Mouse (Mus musculus): ENCODE data around the gene Adamts12. TPM values are rescaled to one million over a fixed set of nuclear protein-coding genes. Genes with fewer than 3 reads are reported as not detected.

Adamts12 gene
- polyA plus RNA-seq, 1 experiment from 2014 or later = 2.0 TPM

- Histone ChIP-seq H3K27me3 (peaks cover 6% of the 10 kb centered on the region), H3K4me1 (replicated peaks) (peaks cover under 1% of the 10 kb centered on the region), H3K27ac (replicated peaks) (no peak overlapping the region), H3K9ac (no peak overlapping the region), H3K4me2 (no peak overlapping the region), H3K36me3 (no peaks in the 10 kb centered on the region), H3K4me3 (no peak overlapping the region), H3K9me3 (no peaks in the 10 kb centered on the region)
- no peak for ATAC-seq (ENCODE audit: low read depth)
- 87% methylated on average over 5 of the region's 5 CpGs for WGBS
Observed at GRCm38 (mm10) chr15:11042828-11043227, 21.8 kb upstream of the Adamts12 start.

DNA sequence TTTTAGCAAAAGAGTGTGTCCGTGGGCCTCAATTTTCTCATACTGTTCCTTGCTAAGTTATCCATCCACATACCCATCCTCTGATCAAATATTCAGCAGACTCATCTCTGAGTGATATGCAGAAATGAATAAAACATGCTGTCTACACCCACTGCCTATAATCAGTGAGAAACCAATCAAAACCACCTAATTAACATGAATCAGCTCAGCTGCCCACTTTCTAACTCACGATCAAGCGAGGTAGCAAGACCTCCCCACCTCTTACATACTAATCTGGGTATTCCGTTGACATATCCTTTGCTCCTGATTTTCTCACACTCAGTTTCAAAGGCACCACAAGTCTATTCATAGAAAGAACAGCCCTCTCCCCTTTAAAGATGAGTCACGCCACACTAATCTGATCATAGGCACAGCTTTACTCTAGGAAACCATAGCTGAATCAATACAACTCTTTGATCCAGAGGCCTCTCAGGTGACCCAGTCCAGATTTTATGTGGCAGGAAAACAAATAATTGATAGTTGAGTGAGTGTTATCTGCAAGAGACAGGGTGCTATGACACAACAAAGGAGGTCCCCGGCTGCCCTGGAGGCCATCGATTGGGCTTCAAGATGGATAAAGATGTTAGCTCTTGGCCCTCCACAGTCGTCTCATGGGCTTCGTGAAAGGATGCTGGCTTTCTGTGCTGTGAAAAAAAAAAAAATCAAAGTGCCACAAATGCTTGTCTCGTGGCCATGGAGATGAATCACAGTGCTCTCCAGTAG lies 10.7 kb upstream of the Adamts12 start:
- WGBS = 65% methylated on average over 10 of the region's 10 CpGs

DNA sequence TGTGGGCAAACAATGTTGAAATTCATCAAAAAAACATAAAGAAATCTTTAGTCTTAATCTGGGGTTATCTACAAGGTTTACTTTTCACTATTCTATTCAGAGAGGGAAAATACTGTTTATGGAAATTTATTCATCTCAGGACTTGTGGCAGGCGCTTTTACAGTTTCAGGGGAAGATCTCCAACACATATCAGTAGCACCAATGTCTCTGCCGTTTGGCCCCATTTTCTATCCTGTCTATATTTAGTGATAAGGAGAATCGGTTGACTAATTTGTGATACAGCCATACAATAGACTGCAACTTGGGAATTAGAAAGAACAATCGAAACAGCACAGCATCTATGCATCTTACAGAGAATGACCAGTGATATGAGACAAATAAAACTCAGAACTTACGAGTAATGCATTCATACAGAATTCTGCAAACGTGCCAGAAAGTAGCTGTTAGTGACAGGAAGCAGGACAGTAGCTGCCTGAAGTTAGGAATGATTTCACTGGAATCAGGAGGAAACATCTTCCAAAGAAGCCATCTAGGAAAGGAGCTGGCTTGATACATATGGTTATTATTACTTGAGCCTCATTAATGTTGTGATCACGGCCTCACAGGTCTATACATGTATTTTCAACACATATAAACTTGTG lies 10.0 kb upstream of the Adamts12 start:
- Histone ChIP-seq H3K4me1 (replicated peaks) (no peaks in the 10 kb centered on the region), H3K27me3 (no peaks in the 10 kb centered on the region), H3K4me3 (no peak overlapping the region), H3K9me3 (no peaks in the 10 kb centered on the region), H3K27ac (replicated peaks) (no peak overlapping the region), H3K4me2 (no peak overlapping the region), H3K9ac (no peak overlapping the region), H3K36me3 (no peaks in the 10 kb centered on the region)
- no peak for ATAC-seq (ENCODE audit: low read depth)
- 85% methylated on average over 7 of the region's 7 CpGs for WGBS

More for the DNA sequence above, 10.7 kb upstream of the Adamts12 start:
- Histone ChIP-seq H3K9me3 (no peaks in the 10 kb centered on the region), H3K27ac (replicated peaks) (no peak overlapping the region), H3K36me3 (no peaks in the 10 kb centered on the region), H3K4me1 (replicated peaks) (no peaks in the 10 kb centered on the region), H3K4me3 (no peak overlapping the region), H3K27me3 (no peaks in the 10 kb centered on the region), H3K4me2 (no peak overlapping the region), H3K9ac (no peak overlapping the region)
- ATAC-seq (ENCODE audit: low read depth) = no peak

DNA sequence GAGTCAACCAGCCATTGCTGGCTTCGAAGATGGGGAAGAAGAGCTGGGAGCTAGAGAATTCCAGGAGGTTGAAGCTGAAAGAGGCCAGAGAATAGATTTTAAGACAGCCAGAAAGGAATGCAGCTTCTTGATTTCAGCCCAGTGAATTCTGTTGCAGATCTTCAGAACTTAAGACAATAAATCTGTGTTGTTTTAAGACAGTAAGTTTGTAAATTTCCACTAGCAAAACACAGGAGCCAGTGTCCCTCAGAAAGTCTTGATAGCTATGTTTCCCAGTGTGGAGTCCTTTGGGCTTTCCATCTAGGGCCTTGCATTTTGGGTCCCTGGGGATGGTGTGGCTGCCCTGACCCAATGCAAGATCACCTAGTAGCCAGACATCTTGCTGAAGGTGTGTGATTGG lies 1.7 kb upstream of the Adamts12 start:
- no peak for ATAC-seq (ENCODE audit: low read depth)
- Histone ChIP-seq H3K27ac (replicated peaks) (no peak overlapping the region), H3K36me3 (no peaks in the 10 kb centered on the region), H3K4me3 (no peak overlapping the region), H3K27me3 (no peaks in the 10 kb centered on the region), H3K4me1 (replicated peaks) (peaks cover 33% of the 10 kb centered on the region), H3K4me2 (no peak overlapping the region), H3K9me3 (no peaks in the 10 kb centered on the region), H3K9ac (no peak overlapping the region)
- WGBS = 91% methylated on average over 1 of the region's 1 CpGs

DNA sequence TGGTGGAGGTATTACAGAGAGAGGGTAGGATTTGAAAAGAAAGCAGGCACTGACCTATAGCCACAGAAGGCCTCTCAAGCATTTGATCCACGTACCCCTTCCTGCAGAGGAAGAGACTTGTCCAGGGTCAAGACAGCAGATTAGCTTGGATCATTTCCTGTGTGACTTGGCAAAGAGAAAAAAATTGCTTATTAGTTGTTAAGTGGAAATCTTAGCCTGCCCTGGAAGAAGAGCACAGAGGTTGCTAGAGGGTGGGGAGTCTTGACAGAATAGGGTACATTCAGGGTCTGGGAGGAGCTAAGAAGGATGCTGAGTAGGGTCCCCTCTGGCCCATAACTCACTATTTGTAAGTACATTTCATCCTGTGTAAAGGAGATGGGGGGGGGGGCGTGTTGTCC lies 431 bp upstream of the Adamts12 start:
- Histone ChIP-seq H3K4me1 (replicated peaks) (peaks cover 33% of the 10 kb centered on the region), H3K27ac (replicated peaks) (peak overlapping the region; percentile 80; the same call in 1 of the 2 replicates), H3K4me3 (no peak overlapping the region), H3K4me2 (peak overlapping the region; percentile 57), H3K36me3 (no peaks in the 10 kb centered on the region), H3K9ac (no peak overlapping the region), H3K9me3 (no peaks in the 10 kb centered on the region), H3K27me3 (no peaks in the 10 kb centered on the region)
- 20% methylated on average over 2 of the region's 2 CpGs for WGBS
- ATAC-seq (ENCODE audit: low read depth) = no peak

DNA sequence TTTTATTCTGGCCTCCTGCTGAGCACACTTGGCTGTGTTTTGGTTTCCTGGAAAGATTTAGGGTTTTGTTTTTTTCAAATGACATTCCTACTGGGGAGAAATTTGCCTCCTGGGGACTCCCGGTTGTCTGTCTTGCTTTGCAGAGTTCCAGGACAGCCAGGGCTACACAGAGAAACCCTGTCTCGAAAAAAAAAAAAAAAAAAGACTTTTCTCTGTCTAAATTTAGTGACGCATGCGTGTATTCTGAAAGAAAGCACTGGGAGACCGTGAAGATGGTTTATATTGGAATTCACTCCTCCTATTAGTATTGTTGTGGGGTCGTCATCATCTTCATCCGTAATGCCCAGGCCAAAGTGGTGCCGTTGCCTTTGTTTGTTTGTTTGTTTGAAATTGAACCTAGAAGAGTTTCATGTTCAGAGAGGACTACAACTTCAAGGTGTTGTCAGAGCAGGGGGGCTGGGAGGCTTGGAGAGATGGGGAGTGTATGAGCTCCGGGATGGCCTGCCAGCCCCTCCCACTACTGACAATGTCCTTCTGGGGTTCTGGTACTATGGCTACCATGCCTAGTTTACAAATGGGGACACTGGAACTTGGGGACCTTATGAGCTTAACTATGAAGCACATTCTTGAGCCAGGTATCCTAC lies 1.1 kb downstream of the Adamts12 start:
- Histone ChIP-seq H3K4me2 (peak overlapping the region; percentile 57), H3K27ac (replicated peaks) (peak overlapping the region; percentile 80), H3K36me3 (no peaks in the 10 kb centered on the region), H3K9me3 (no peaks in the 10 kb centered on the region), H3K9ac (peak overlapping the region; percentile 57), H3K4me3 (peak overlapping the region; percentile 37), H3K27me3 (no peaks in the 10 kb centered on the region), H3K4me1 (replicated peaks) (peaks cover 33% of the 10 kb centered on the region)
- ATAC-seq (ENCODE audit: low read depth) = peak; percentile 52
- WGBS = 4% methylated on average over 9 of the region's 9 CpGs

DNA sequence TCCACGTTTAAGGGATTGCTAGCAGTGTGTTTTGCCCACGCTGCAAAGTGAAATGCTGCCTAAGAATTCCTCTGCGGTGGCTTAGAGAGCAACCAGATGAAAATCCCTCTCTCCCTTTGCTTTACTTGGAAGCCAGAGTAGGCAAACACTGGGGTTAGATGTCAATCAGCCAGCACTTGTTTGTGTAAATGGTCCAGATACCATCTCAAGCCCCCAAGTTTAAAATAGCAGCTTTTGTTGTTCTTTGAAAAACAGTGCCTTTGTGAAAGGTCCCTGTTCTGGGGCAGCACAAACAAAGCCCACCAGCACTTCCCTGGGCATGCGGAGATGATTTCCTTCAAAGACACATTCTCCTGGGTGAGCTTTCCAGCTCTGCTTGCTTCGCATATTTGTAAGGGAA lies 1.7 kb downstream of the Adamts12 start:
- H3K36me3 ChIP-seq = no peaks in the 10 kb centered on the region
- no peaks in the 10 kb centered on the region for H3K27me3 ChIP-seq
- H3K9me3 ChIP-seq = no peaks in the 10 kb centered on the region
- 11% methylated on average over 5 of the region's 5 CpGs for WGBS
- H3K27ac ChIP-seq (replicated peaks) = peak overlapping the region; percentile 80
- peak overlapping the region; percentile 37 for H3K4me3 ChIP-seq
- peak overlapping the region; percentile 57 for H3K9ac ChIP-seq
- peaks cover 33% of the 10 kb centered on the region for H3K4me1 ChIP-seq (replicated peaks)
- peak overlapping the region; percentile 57 for H3K4me2 ChIP-seq
- ATAC-seq (ENCODE audit: low read depth) = no peak

DNA sequence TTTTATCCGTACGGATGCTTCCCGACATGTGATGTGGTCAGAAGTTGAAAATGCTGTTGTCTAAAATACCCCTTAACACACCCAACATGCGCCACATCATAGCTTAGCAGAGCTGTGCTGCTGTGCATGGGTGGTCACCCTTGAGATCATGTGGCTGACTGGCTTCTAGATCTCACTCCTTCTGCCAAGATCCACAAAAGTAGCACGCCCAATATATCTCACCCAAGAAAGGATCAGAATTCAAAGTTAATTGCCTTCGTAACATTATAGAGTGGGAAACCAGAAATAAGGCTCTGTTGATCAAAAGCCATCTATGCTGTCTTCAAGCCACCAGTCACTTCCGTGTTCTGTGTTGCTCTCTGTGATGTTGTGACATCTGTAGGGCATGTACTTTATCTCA lies 3.3 kb downstream of the Adamts12 start:
- no peaks in the 10 kb centered on the region for H3K27me3 ChIP-seq
- peaks cover 33% of the 10 kb centered on the region for H3K4me1 ChIP-seq (replicated peaks)
- WGBS = 88% methylated on average over 7 of the region's 7 CpGs
- H3K9me3 ChIP-seq = no peaks in the 10 kb centered on the region
- no peak overlapping the region for H3K9ac ChIP-seq
- no peak overlapping the region for H3K27ac ChIP-seq (replicated peaks)
- H3K4me2 ChIP-seq = no peak overlapping the region
- ATAC-seq (ENCODE audit: low read depth) = no peak
- no peak overlapping the region for H3K4me3 ChIP-seq
- no peaks in the 10 kb centered on the region for H3K36me3 ChIP-seq

DNA sequence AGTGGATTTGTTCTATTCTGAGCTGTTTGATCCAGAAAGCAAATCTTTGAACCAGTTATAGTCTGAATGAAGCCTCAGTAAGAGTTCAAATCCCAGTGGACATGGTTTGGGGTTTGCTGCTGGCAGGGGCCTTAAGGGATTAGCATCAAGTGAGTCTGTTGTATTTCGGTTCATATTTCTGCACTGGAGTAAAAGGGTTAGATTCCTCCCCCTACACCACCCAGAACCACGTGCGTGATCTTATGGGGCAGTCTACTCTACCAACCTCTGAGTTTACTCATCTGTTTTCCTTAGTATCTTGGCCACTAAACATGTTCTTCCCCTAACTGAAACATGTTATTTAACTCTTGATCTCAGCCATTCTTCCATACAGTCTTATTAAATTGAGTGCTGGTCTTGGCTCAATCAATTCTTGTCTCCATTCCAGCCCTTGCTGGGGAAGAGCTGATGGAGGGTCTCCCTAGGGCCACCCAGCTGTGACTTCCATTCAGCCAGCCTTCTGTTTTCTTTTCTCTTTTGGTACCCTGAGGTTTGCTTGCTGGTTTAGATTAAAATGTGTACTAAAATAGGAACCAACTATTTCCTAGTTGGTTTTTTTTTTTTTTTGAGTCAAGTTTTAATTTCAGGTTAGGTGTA lies 11.3 kb downstream of the Adamts12 start:
- Histone ChIP-seq H3K27me3 (no peaks in the 10 kb centered on the region), H3K36me3 (no peaks in the 10 kb centered on the region), H3K9ac (no peak overlapping the region), H3K4me3 (no peak overlapping the region), H3K27ac (replicated peaks) (no peak overlapping the region), H3K4me1 (replicated peaks) (peaks cover 3% of the 10 kb centered on the region; the same call in 1 of the 2 replicates), H3K4me2 (no peak overlapping the region), H3K9me3 (no peaks in the 10 kb centered on the region)
- 85% methylated on average over 3 of the region's 3 CpGs for WGBS
- no peak for ATAC-seq (ENCODE audit: low read depth)

- Histone ChIP-seq H3K36me3 (no peaks in the 10 kb centered on the region), H3K27me3 (no peaks in the 10 kb centered on the region), H3K9me3 (no peaks in the 10 kb centered on the region), H3K4me1 (replicated peaks) (peaks cover 27% of the 10 kb centered on the region), H3K9ac (no peak overlapping the region; the same call in 1 of the 2 replicates), H3K4me3 (no peak overlapping the region), H3K4me2 (0 out of 2 replicates have a peak overlapping the region, but pooled peaks have one; percentile 17), H3K27ac (replicated peaks) (0 out of 2 replicates have a peak overlapping the region, but pooled peaks have one; percentile 38)
- 12% methylated on average over 8 of the region's 8 CpGs for WGBS
- peak; percentile 96 for ATAC-seq (ENCODE audit: low read depth)
Observed at GRCm38 (mm10) chr15:11082961-11083569, 18.5 kb downstream of the Adamts12 start.

GRCm38 (mm10) chr15:11083678-11084077 lies 19.1 kb downstream of the Adamts12 start:
- H3K4me2 ChIP-seq = no peak overlapping the region
- no peak for ATAC-seq (ENCODE audit: low read depth)
- 71% methylated on average over 3 of the region's 3 CpGs for WGBS

More at GRCm38 (mm10) chr15:11083678-11084077, 19.1 kb downstream of the Adamts12 start:
- H3K36me3 ChIP-seq = no peaks in the 10 kb centered on the region
- H3K4me3 ChIP-seq = no peak overlapping the region
- no peak overlapping the region; the same call in 1 of the 2 replicates for H3K9ac ChIP-seq
- peak overlapping the region; percentile 38; the same call in 1 of the 2 replicates for H3K27ac ChIP-seq (replicated peaks)
- H3K4me1 ChIP-seq (replicated peaks) = peaks cover 26% of the 10 kb centered on the region
- no peaks in the 10 kb centered on the region for H3K27me3 ChIP-seq
- H3K9me3 ChIP-seq = no peaks in the 10 kb centered on the region
